Mouse (Mus musculus) MEL (cell line): Measurements from ENCODE around the gene Gstm7. TPM values are rescaled to one million over a fixed set of nuclear protein-coding genes. Genes with fewer than 3 reads are reported as not detected.

ENCODE experiments used
- DNase-seq: peaks from one replicate; pipeline ENCODE4 v3.0.0; 2011; ENCODE audit warnings: low read depth, low spot score
- H3K27ac ChIP-seq: 2 replicates; pipeline ENCODE4 v1.5.1; 2012; ENCODE audit warnings: low read depth, mild to moderate bottlenecking, control low read depth, low read length, moderate library complexity; ENCODE audit not compliant: control insufficient read depth
- H3K27me3 ChIP-seq, 2 experiments: fragments of 150-350 bp in 1 of 2; sonication (generic) in 1 of 2; 2 replicates each; pipeline ENCODE4 v1.6.1; 2012; ENCODE audit warnings: low read length in 2 of 2, mild to moderate bottlenecking in 2 of 2, improper control_type of control experiment in 1 of 2, moderate library complexity in 1 of 2; ENCODE audit not compliant: insufficient read depth in 2 of 2, control insufficient read depth in 1 of 2
- H3K36me3 ChIP-seq, 2 experiments: 2 replicates each; pipeline ENCODE4 v1.6.1; 2012 to 2014; ENCODE audit warnings: low read length in 2 of 2, improper control_type of control experiment in 1 of 2, inconsistent platforms in 1 of 2, mild to moderate bottlenecking in 1 of 2; ENCODE audit not compliant: insufficient read depth in 2 of 2, control insufficient read depth in 1 of 2
- H3K4me1 ChIP-seq, 2 experiments: fragments of 150-350 bp in 1 of 2; sonication (generic) in 1 of 2; 2 replicates each; pipeline ENCODE4 v1.6.1; 2012; ENCODE audit warnings: low read length in 2 of 2, improper control_type of control experiment in 1 of 2, mild to moderate bottlenecking in 1 of 2; ENCODE audit not compliant: insufficient read depth in 2 of 2, control insufficient read depth in 1 of 2
- H3K4me3 ChIP-seq, 2 experiments: fragments of 150-350 bp in 1 of 2; sonication (generic) in 1 of 2; 2 replicates each; pipeline ENCODE4 v1.5.1; 2012; ENCODE audit warnings: low read depth in 2 of 2, low read length in 2 of 2, mild to moderate bottlenecking in 2 of 2, moderate library complexity in 2 of 2, control low read depth in 1 of 2, improper control_type of control experiment in 1 of 2; ENCODE audit not compliant: control insufficient read depth in 1 of 2, insufficient read depth in 1 of 2
- H3K79me2 ChIP-seq: 2 replicates; pipeline ENCODE4 v1.6.1; 2012; ENCODE audit warnings: mild to moderate bottlenecking, low read length, moderate library complexity; ENCODE audit not compliant: control insufficient read depth, poor library complexity, insufficient read depth
- H3K9ac ChIP-seq: 2 replicates; pipeline ENCODE4 v1.6.1; 2012; ENCODE audit warnings: low read depth, mild to moderate bottlenecking, control low read depth, low read length, moderate library complexity; ENCODE audit not compliant: control insufficient read depth, poor library complexity, severe bottlenecking
- H3K9me3 ChIP-seq: fragments of 150-350 bp; sonication (generic); replicated peaks from 2 replicates; pipeline ENCODE4 v1.6.1; 2012; ENCODE audit warnings: mild to moderate bottlenecking, low read length, improper control_type of control experiment, moderate library complexity; ENCODE audit not compliant: insufficient read depth
- BHLHE40 ChIP-seq: IDR thresholded peaks from 2 replicates; pipeline ENCODE4 v1.6.1; 2012; ENCODE audit warnings: low read depth, mild to moderate bottlenecking, inconsistent platforms, low read length, improper control_type of control experiment, borderline replicate concordance
- CHD1 ChIP-seq: IDR thresholded peaks from 2 replicates; pipeline ENCODE4 v1.6.1; 2012; ENCODE audit warnings: low read depth, mild to moderate bottlenecking, inconsistent platforms, low read length, improper control_type of control experiment
- CTCF ChIP-seq, 3 experiments: IDR thresholded peaks in 2 of 3; conservative IDR thresholded peaks in 1 of 3; 2 replicates each; pipeline ENCODE4 v1.5.1; 2011 to 2012; ENCODE audit warnings: low read length in 3 of 3, low read depth in 2 of 3, mild to moderate bottlenecking in 2 of 3, improper control_type of control experiment in 1 of 3, inconsistent platforms in 1 of 3, mixed read lengths in 1 of 3, moderate library complexity in 1 of 3; ENCODE audit not compliant: control insufficient read depth in 1 of 3, insufficient read depth in 1 of 3, poor library complexity in 1 of 3, severe bottlenecking in 1 of 3
- ELF1 ChIP-seq: IDR thresholded peaks from 2 replicates; pipeline ENCODE4 v1.6.1; 2014; ENCODE audit warnings: low read depth, mild to moderate bottlenecking, inconsistent platforms, low read length, improper control_type of control experiment, moderate library complexity
- EP300 ChIP-seq, 2 experiments: IDR thresholded peaks; 2 replicates each; pipeline ENCODE4 v1.6.1; 2011; ENCODE audit warnings: improper control_type of control experiment in 2 of 2, low read length in 2 of 2, low read depth in 1 of 2, mild to moderate bottlenecking in 1 of 2
- ETS1 ChIP-seq: IDR thresholded peaks from 2 replicates; pipeline ENCODE4 v1.6.1; 2012; ENCODE audit warnings: low read depth, mild to moderate bottlenecking, inconsistent platforms, low read length, improper control_type of control experiment, moderate library complexity
- GATA1 ChIP-seq: IDR thresholded peaks from 2 replicates; pipeline ENCODE4 v1.6.1; 2011; ENCODE audit warnings: low read depth, low read length, improper control_type of control experiment
- HCFC1 ChIP-seq: IDR thresholded peaks from 2 replicates; pipeline ENCODE4 v1.6.1; 2012; ENCODE audit warnings: low read depth, mild to moderate bottlenecking, inconsistent platforms, low read length, improper control_type of control experiment, moderate library complexity
- JUND ChIP-seq: IDR thresholded peaks from 2 replicates; pipeline ENCODE4 v1.6.1; 2011; ENCODE audit warnings: low read depth, mild to moderate bottlenecking, improper control_type of control experiment, low read length
- KAT2A ChIP-seq: conservative IDR thresholded peaks from 2 replicates; pipeline ENCODE4 v1.6.1; 2012; ENCODE audit warnings: low read depth, low read length, improper control_type of control experiment, inconsistent platforms
- MAFK ChIP-seq: IDR thresholded peaks from 2 replicates; pipeline ENCODE4 v1.6.1; 2011; ENCODE audit warnings: low read depth, mild to moderate bottlenecking, low read length, improper control_type of control experiment, borderline replicate concordance
- MAX ChIP-seq: IDR thresholded peaks from 2 replicates; pipeline ENCODE4 v1.6.1; 2011; ENCODE audit warnings: low read length, improper control_type of control experiment
- MAZ ChIP-seq: IDR thresholded peaks from 2 replicates; pipeline ENCODE4 v1.6.1; 2012; ENCODE audit warnings: low read depth, mild to moderate bottlenecking, inconsistent platforms, low read length, improper control_type of control experiment
- MXI1 ChIP-seq: IDR thresholded peaks from 2 replicates; pipeline ENCODE4 v1.6.1; 2011; ENCODE audit warnings: mild to moderate bottlenecking, low read depth, low read length, improper control_type of control experiment
- MYB ChIP-seq: IDR thresholded peaks from 2 replicates; pipeline ENCODE4 v1.6.1; 2011; ENCODE audit warnings: mild to moderate bottlenecking, low read depth, low read length, improper control_type of control experiment
- MYC ChIP-seq: IDR thresholded peaks from 2 replicates; pipeline ENCODE4 v1.6.1; 2011; ENCODE audit warnings: low read depth, mild to moderate bottlenecking, low read length, improper control_type of control experiment, moderate library complexity
- NELFE ChIP-seq: IDR thresholded peaks from 2 replicates; pipeline ENCODE4 v1.6.1; 2011; ENCODE audit warnings: low read depth, low read length, improper control_type of control experiment
- POLR2A ChIP-seq, 2 experiments: IDR thresholded peaks; 2 replicates each; pipeline ENCODE4 v1.6.1; 2011 to 2012; ENCODE audit warnings: low read length in 2 of 2, mild to moderate bottlenecking in 2 of 2, control low read depth in 1 of 2, improper control_type of control experiment in 1 of 2, low read depth in 1 of 2, moderate library complexity in 1 of 2; ENCODE audit not compliant: control insufficient read depth in 1 of 2, insufficient read depth in 1 of 2, poor library complexity in 1 of 2
- POLR2AphosphoS2 ChIP-seq: IDR thresholded peaks from 2 replicates; pipeline ENCODE4 v1.6.1; 2011; ENCODE audit warnings: low read length, improper control_type of control experiment
- POLR2AphosphoS5 ChIP-seq: IDR thresholded peaks from 2 replicates; pipeline ENCODE4 v1.6.1; 2012; ENCODE audit warnings: low read depth, borderline replicate concordance, mild to moderate bottlenecking, inconsistent platforms, low read length, moderate library complexity, mixed read lengths
- RAD21 ChIP-seq: IDR thresholded peaks from 2 replicates; pipeline ENCODE4 v1.6.1; 2011; ENCODE audit warnings: mild to moderate bottlenecking, low read depth, low read length, improper control_type of control experiment
- SMC3 ChIP-seq: IDR thresholded peaks from 2 replicates; pipeline ENCODE4 v1.6.1; 2011; ENCODE audit warnings: low read depth, low read length, improper control_type of control experiment
- TAL1 ChIP-seq: IDR thresholded peaks from 2 replicates; pipeline ENCODE4 v1.6.1; 2012; ENCODE audit warnings: mild to moderate bottlenecking, inconsistent platforms, low read length, moderate library complexity, mixed read lengths
- UBTF ChIP-seq: IDR thresholded peaks from 2 replicates; pipeline ENCODE4 v1.6.1; 2012; ENCODE audit warnings: low read depth, mild to moderate bottlenecking, inconsistent platforms, low read length, improper control_type of control experiment, moderate library complexity, borderline replicate concordance; ENCODE audit not compliant: insufficient read depth
- USF1 ChIP-seq: IDR thresholded peaks from 2 replicates; pipeline ENCODE4 v1.6.1; 2014; ENCODE audit warnings: low read depth, mild to moderate bottlenecking, inconsistent platforms, low read length, improper control_type of control experiment, moderate library complexity
- USF2 ChIP-seq, 2 experiments: IDR thresholded peaks; 2 replicates each; pipeline ENCODE4 v1.6.1; 2011 to 2012; ENCODE audit warnings: improper control_type of control experiment in 2 of 2, low read length in 2 of 2, borderline replicate concordance in 1 of 2, inconsistent platforms in 1 of 2, low read depth in 1 of 2, mild to moderate bottlenecking in 1 of 2; ENCODE audit not compliant: insufficient read depth in 1 of 2
- ZKSCAN1 ChIP-seq: IDR thresholded peaks from 2 replicates; pipeline ENCODE4 v1.6.1; 2012; ENCODE audit warnings: low read depth, mild to moderate bottlenecking, inconsistent platforms, low read length, improper control_type of control experiment, moderate library complexity
- ZMIZ1 ChIP-seq: IDR thresholded peaks from 2 replicates; pipeline ENCODE4 v1.6.1; 2012; ENCODE audit warnings: low read depth, mild to moderate bottlenecking, inconsistent platforms, low read length, improper control_type of control experiment, moderate library complexity
- ZNF384 ChIP-seq: IDR thresholded peaks from 2 replicates; pipeline ENCODE4 v1.6.1; 2012; ENCODE audit warnings: low read depth, mild to moderate bottlenecking, inconsistent platforms, low read length, improper control_type of control experiment
- polyA plus RNA-seq, 2 experiments: library from polyadenylated mRNA; stranded (reverse) in 1 of 2; unstranded in 1 of 2; fragments of >175 nt in 1 of 2; fragments of >200 nt in 1 of 2; gene quantifications; 2 replicates each; pipeline versions ENCODE4 v1.2.1 to v1.2.4; 2012; ENCODE audit warnings: low replicate concordance in 2 of 2, low read depth in 1 of 2; ENCODE audit not compliant: insufficient read length in 2 of 2, insufficient read depth in 1 of 2, missing spikeins in 1 of 2
- total RNA-seq: library from RNA; depleted of rRNA; stranded (reverse); fragments of 300-350 nt; gene quantifications from 2 replicates; pipeline ENCODE4 v1.2.3, GENCODE M21; 2012

Gstm7 gene
- total and polyA plus RNA-seq, 3 experiments = 0.24 TPM; not detected in 2

DNA sequence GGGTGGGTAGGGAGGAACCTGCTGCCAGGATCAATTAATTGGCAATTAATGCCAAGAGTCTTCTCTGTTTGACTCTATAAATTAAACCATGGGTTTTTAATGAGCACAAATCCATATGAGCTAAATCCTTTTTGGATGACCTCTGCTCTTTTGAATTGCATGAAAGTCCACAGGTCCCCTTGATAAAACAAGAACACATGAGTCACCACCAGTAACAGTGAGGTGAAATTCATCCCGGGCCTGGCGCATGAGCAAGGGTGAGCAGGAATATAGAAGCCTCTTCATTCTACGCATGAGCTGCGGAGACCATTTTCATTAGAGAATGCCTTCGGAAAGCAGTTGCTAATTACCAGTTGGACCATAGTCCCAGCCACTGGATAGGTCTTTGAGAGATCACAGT is 11.3 kb downstream of the Gstm7 start:
- no peaks in the 10 kb centered on the region for H3K4me1 ChIP-seq
- TF ChIP-seq TAL1 = no peak
- TF ChIP-seq POLR2A (IDR thresholded peaks at IDR 0.05; ENCODE audit: control insufficient read depth in 1 of 2, insufficient read depth in 1 of 2, low read depth in 1 of 2, low read length in 2 of 2, poor library complexity in 1 of 2) = no peak
- TF ChIP-seq MAX = no peak
- no peak for TF ChIP-seq MAZ
- TF ChIP-seq MAFK = no peak
- no peak for TF ChIP-seq MXI1
- TF ChIP-seq ELF1 = no peak
- TF ChIP-seq EP300 (IDR thresholded peaks at IDR 0.05; ENCODE audit: low read depth in 1 of 2, low read length in 2 of 2) = no peak
- TF ChIP-seq MYC = no peak
- no peak for TF ChIP-seq POLR2AphosphoS5
- no peak for TF ChIP-seq BHLHE40
- no peak for TF ChIP-seq ZKSCAN1
- TF ChIP-seq MYB = no peak
- no peak for TF ChIP-seq HCFC1
- TF ChIP-seq NELFE = no peak
- no peak for TF ChIP-seq UBTF
- TF ChIP-seq, all 39 proteins: peak for 0
- no peak for DNase-seq
- Histone ChIP-seq H3K4me3 (no peak overlapping the region), H3K36me3 (no peaks in the 10 kb centered on the region), H3K27ac (no peak overlapping the region), H3K9me3 (no peaks in the 10 kb centered on the region), H3K27me3 (peaks cover 3 to 6% of the 10 kb centered on the region in 2 experiments; a peak in 3 of 4 replicates), H3K79me2 (no peaks in the 10 kb centered on the region), H3K9ac (no peak overlapping the region)

GRCm38 (mm10) chr3:107917783-107918408 is 13.7 kb downstream of the Gstm7 start:
- Histone ChIP-seq H3K9me3 (no peaks in the 10 kb centered on the region), H3K36me3 (no peaks in the 10 kb centered on the region), H3K27ac (no peak overlapping the region), H3K4me1 (no peaks in the 10 kb centered on the region), H3K79me2 (no peaks in the 10 kb centered on the region), H3K27me3 (peaks cover 0 to 2% of the 10 kb centered on the region in 2 experiments; a peak in 3 of 4 replicates), H3K9ac (no peak overlapping the region), H3K4me3 (no peak overlapping the region)
- peak; percentile 74 for DNase-seq
- TF ChIP-seq MAZ = no peak
- TF ChIP-seq MAX = no peak
- TF ChIP-seq POLR2A (IDR thresholded peaks at IDR 0.05; ENCODE audit: control insufficient read depth in 1 of 2, insufficient read depth in 1 of 2, low read depth in 1 of 2, low read length in 2 of 2, poor library complexity in 1 of 2) = no peak
- no peak for TF ChIP-seq KAT2A
- TF ChIP-seq JUND = no peak
- no peak for TF ChIP-seq CHD1
- no peak for TF ChIP-seq EP300 (IDR thresholded peaks at IDR 0.05; ENCODE audit: low read depth in 1 of 2, low read length in 2 of 2)
- no peak for TF ChIP-seq UBTF
- TF ChIP-seq ZMIZ1 = no peak
- TF ChIP-seq RAD21 = peak; percentile 83
- TF ChIP-seq POLR2AphosphoS2 = no peak
- TF ChIP-seq GATA1 = no peak
- no peak for TF ChIP-seq BHLHE40
- TF ChIP-seq CTCF (IDR thresholded peaks at IDR 0.05 in 2 of 3, conservative IDR thresholded peaks at IDR 0.05 in 1 of 3; ENCODE audit: control insufficient read depth in 1 of 3, insufficient read depth in 1 of 3, low read depth in 2 of 3, low read length in 3 of 3, poor library complexity in 1 of 3, severe bottlenecking in 1 of 3) = peak; percentile 51 to 86 (median 64)
- TF ChIP-seq ZNF384 = no peak
- 0 out of 2 replicates have a peak, but pooled peaks have one; percentile 19 for TF ChIP-seq MXI1
- peak; percentile 91; the same call in 1 of the 2 replicates for TF ChIP-seq MYC
- no peak for TF ChIP-seq NELFE
- no peak for TF ChIP-seq ETS1
- TF ChIP-seq USF1 = no peak
- peak; percentile 82 for TF ChIP-seq SMC3
- no peak for TF ChIP-seq ZKSCAN1
- TF ChIP-seq MAFK = no peak
- no peak for TF ChIP-seq HCFC1
- no peak for TF ChIP-seq USF2 (IDR thresholded peaks at IDR 0.05; ENCODE audit: borderline replicate concordance in 1 of 2, insufficient read depth in 1 of 2, low read depth in 1 of 2, low read length in 2 of 2)
